Mouse (Mus musculus) lung, postnatal 0 days (tissue): ENCODE measurements around the gene Slc38a11. TPM values are rescaled to one million over a fixed set of nuclear protein-coding genes. Genes with fewer than 3 reads are reported as not detected.
A peak's percentile ranks its signal among the peaks of the same experiment; 100 is the strongest.

Experiments used
- ATAC-seq: fragments of 200-750 bp; cut with Nextera tagmentation; 2 replicates; pipeline ENCODE4 v1.8.0; 2017; ENCODE audit warnings: moderate library complexity
- DNase-seq: peaks from one replicate; pipeline ENCODE4 v3.0.0-alpha.2; 2016; ENCODE audit warnings: low spot score
- H3K27ac ChIP-seq: fragments of 300-500 bp; sonication (generic); 2 replicates; pipeline ENCODE4 v1.5.1; 2014; ENCODE audit warnings: antibody characterized with exemption, mild to moderate bottlenecking, low read length, mixed read lengths
- H3K27me3 ChIP-seq: fragments of 300-500 bp; sonication (generic); replicated peaks from 2 replicates; pipeline ENCODE4 v1.6.1; 2014; ENCODE audit warnings: low read length, mixed read lengths; ENCODE audit not compliant: insufficient read depth
- H3K36me3 ChIP-seq: fragments of 300-500 bp; sonication (generic); 2 replicates; pipeline ENCODE4 v1.6.1; 2014; ENCODE audit warnings: low read length, mixed read lengths; ENCODE audit not compliant: insufficient read depth
- H3K4me1 ChIP-seq: fragments of 300-500 bp; sonication (generic); 2 replicates; pipeline ENCODE4 v1.6.1; 2014; ENCODE audit warnings: antibody characterized with exemption, low read depth, low read length, mixed read lengths; ENCODE audit not compliant: insufficient read depth
- H3K4me2 ChIP-seq: fragments of 300-500 bp; sonication (generic); replicated peaks from 2 replicates; pipeline ENCODE4 v1.6.1; 2014; ENCODE audit warnings: low read depth, mild to moderate bottlenecking, low read length, moderate library complexity, mixed read lengths
- H3K4me3 ChIP-seq: fragments of 300-500 bp; sonication (generic); 2 replicates; pipeline ENCODE4 v1.5.1; 2014; ENCODE audit warnings: low read depth, low read length
- H3K9ac ChIP-seq: fragments of 300-500 bp; sonication (generic); replicated peaks from 2 replicates; pipeline ENCODE4 v1.6.1; 2014; ENCODE audit warnings: low read depth, mild to moderate bottlenecking
- H3K9me3 ChIP-seq: fragments of 300-500 bp; sonication (generic); 2 replicates; pipeline ENCODE4 v1.6.1; 2016; ENCODE audit warnings: low read length, mixed read lengths
- CTCF ChIP-seq: IDR thresholded peaks from 2 replicates; pipeline ENCODE4 v1.5.1; 2016; ENCODE audit warnings: antibody characterized with exemption, mild to moderate bottlenecking
- EP300 ChIP-seq: IDR thresholded peaks from 2 replicates; pipeline ENCODE4 v1.6.1; 2016; ENCODE audit warnings: antibody characterized with exemption, mild to moderate bottlenecking, control low read depth
- WGBS: fragments of 180-500 bp; shearing (Covaris S2); extraction: QIAGEN DNeasy Blood & Tissue Kit; methylation state at CpG from one replicate; pipeline ENCODE4 v1.1.7; 2014; 5-methylcytosine and 5-hydroxymethylcytosine counted together
- polyA plus RNA-seq: library from polyadenylated mRNA; unstranded; fragments of >200 nt; fragmentation: Nextera tagmentation; extraction: Ambion mirVana; gene quantifications from 2 replicates; pipeline ENCODE4 v1.2.1, GENCODE M21; 2015

The Slc38a11 gene
- polyA plus RNA-seq, 1 experiment from 2014 or later = 0.23 TPM

- no peaks in the 10 kb centered on the region for H3K4me1 ChIP-seq
- no peaks in the 10 kb centered on the region for H3K9me3 ChIP-seq
- no peak overlapping the region for H3K9ac ChIP-seq
- H3K36me3 ChIP-seq = no peaks in the 10 kb centered on the region
- TF ChIP-seq EP300 (no peak), CTCF (no peak)
- no peaks in the 10 kb centered on the region for H3K27me3 ChIP-seq
- no peak overlapping the region for H3K4me2 ChIP-seq
- DNase-seq (peak; percentile 36), ATAC-seq (peak; percentile 32; the same call in 1 of the 2 replicates)
- WGBS = 43% methylated on average over 3 of the region's 3 CpGs
- no peak overlapping the region for H3K27ac ChIP-seq
- H3K4me3 ChIP-seq = no peak overlapping the region
Observed at GRCm38 (mm10) chr2:65285380-65285779, 78.5 kb downstream of the Slc38a11 start.

GRCm38 (mm10) chr2:65282979-65283378, 80.9 kb downstream of the Slc38a11 start:
- Histone ChIP-seq H3K27me3 (no peaks in the 10 kb centered on the region), H3K9me3 (no peaks in the 10 kb centered on the region), H3K4me3 (no peak overlapping the region), H3K4me2 (no peak overlapping the region), H3K36me3 (no peaks in the 10 kb centered on the region), H3K27ac (no peak overlapping the region), H3K4me1 (no peaks in the 10 kb centered on the region; the same call in 1 of the 2 replicates), H3K9ac (no peak overlapping the region)
- WGBS = 65% methylated on average over 6 of the region's 6 CpGs
- no peak for DNase-seq
- no peak for TF ChIP-seq EP300
- no peak for TF ChIP-seq CTCF
- ATAC-seq = no peak

GRCm38 (mm10) chr2:65279029-65279690, 84.7 kb downstream of the Slc38a11 start:
- ATAC-seq = peak; percentile 11; the same call in 1 of the 2 replicates
- no peaks in the 10 kb centered on the region; the same call in 1 of the 2 replicates for H3K4me1 ChIP-seq
- H3K4me3 ChIP-seq = no peak overlapping the region
- H3K9ac ChIP-seq = no peak overlapping the region
- H3K4me2 ChIP-seq = no peak overlapping the region
- H3K27ac ChIP-seq = no peak overlapping the region
- H3K36me3 ChIP-seq = no peaks in the 10 kb centered on the region
- 5% methylated on average over 4 of the region's 4 CpGs for WGBS
- H3K9me3 ChIP-seq = no peaks in the 10 kb centered on the region
- no peak for TF ChIP-seq EP300
- TF ChIP-seq CTCF = no peak
- no peaks in the 10 kb centered on the region for H3K27me3 ChIP-seq
- peak; percentile 23 for DNase-seq

GRCm38 (mm10) chr2:65275443-65276061, 88.3 kb downstream of the Slc38a11 start:
- H3K4me2 ChIP-seq = no peak overlapping the region
- 82% methylated on average over 6 of the region's 6 CpGs for WGBS
- H3K4me3 ChIP-seq = no peak overlapping the region
- H3K36me3 ChIP-seq = no peaks in the 10 kb centered on the region
- H3K9me3 ChIP-seq = no peaks in the 10 kb centered on the region
- no peaks in the 10 kb centered on the region; the same call in 1 of the 2 replicates for H3K4me1 ChIP-seq
- H3K9ac ChIP-seq = no peak overlapping the region
- no peak overlapping the region for H3K27ac ChIP-seq
- DNase-seq = no peak
- no peak for TF ChIP-seq CTCF
- no peak for TF ChIP-seq EP300
- ATAC-seq = no peak
- H3K27me3 ChIP-seq = no peaks in the 10 kb centered on the region

- TF ChIP-seq CTCF = no peak
- TF ChIP-seq EP300 = no peak
Observed at GRCm38 (mm10) chr2:65273910-65274309, 89.9 kb downstream of the Slc38a11 start.

GRCm38 (mm10) chr2:65268731-65269130, 95.1 kb downstream of the Slc38a11 start:
- ATAC-seq = no peak
- TF ChIP-seq CTCF = no peak
- TF ChIP-seq EP300 = no peak
- Histone ChIP-seq H3K9ac (no peak overlapping the region), H3K27ac (no peak overlapping the region), H3K4me3 (no peak overlapping the region), H3K4me2 (no peak overlapping the region), H3K36me3 (no peaks in the 10 kb centered on the region), H3K9me3 (no peaks in the 10 kb centered on the region), H3K4me1 (no peaks in the 10 kb centered on the region), H3K27me3 (no peaks in the 10 kb centered on the region)
- no peak for DNase-seq
- WGBS = 89% methylated on average over 6 of the region's 6 CpGs

More at GRCm38 (mm10) chr2:65273910-65274309, 89.9 kb downstream of the Slc38a11 start:
- H3K27ac ChIP-seq = no peak overlapping the region
- no peak for DNase-seq
- 49% methylated on average over 2 of the region's 2 CpGs for WGBS
- no peak overlapping the region for H3K4me3 ChIP-seq
- ATAC-seq = no peak
- H3K4me2 ChIP-seq = no peak overlapping the region
- H3K27me3 ChIP-seq = no peaks in the 10 kb centered on the region
- no peaks in the 10 kb centered on the region for H3K9me3 ChIP-seq
- H3K4me1 ChIP-seq = no peaks in the 10 kb centered on the region
- no peak overlapping the region for H3K9ac ChIP-seq
- H3K36me3 ChIP-seq = no peaks in the 10 kb centered on the region
